Mouse (Mus musculus): ENCODE data around the gene Kcnk7. TPM values are rescaled to one million over a fixed set of nuclear protein-coding genes. Genes with fewer than 3 reads are reported as not detected.

The Kcnk7 gene
- polyA plus RNA-seq, 1 experiment from 2014 or later: 0.14 TPM

- Histone ChIP-seq H3K27ac (ENCODE audit: low read length) (no peak overlapping the region; the same call in 1 of the 2 replicates), H3K36me3 (ENCODE audit: control insufficient read depth, insufficient read depth) (peaks cover 91% of the 10 kb centered on the region), H3K4me2 (ENCODE audit: low read depth, low read length) (0 out of 2 replicates have a peak overlapping the region, but pooled peaks have one; percentile 2), H3K9me3 (replicated peaks; ENCODE audit: control insufficient read depth, low read length) (no peaks in the 10 kb centered on the region), H3K9ac (ENCODE audit: low read depth, low read length) (no peak overlapping the region), H3K4me3 (ENCODE audit: low read depth, low read length) (no peak overlapping the region), H3K4me1 (ENCODE audit: control insufficient read depth, low read depth, low read length) (peaks cover 71% of the 10 kb centered on the region), H3K27me3 (ENCODE audit: control insufficient read depth, insufficient read depth, low read depth, low read length) (no peaks in the 10 kb centered on the region)
- WGBS (ENCODE audit: insufficient replicate concordance): 70% methylated on average over 43 of the region's 43 CpGs
- ATAC-seq (ENCODE audit: low read depth): peak; percentile 53
Observed at GRCm38 (mm10) chr19:5715793-5716688, 11.9 kb downstream of the Kcnk7 start.

- H3K36me3 ChIP-seq (ENCODE audit: control insufficient read depth, insufficient read depth): peaks cover 93% of the 10 kb centered on the region
- H3K27me3 ChIP-seq (ENCODE audit: control insufficient read depth, insufficient read depth, low read depth, low read length): no peaks in the 10 kb centered on the region
- no peak for ATAC-seq (ENCODE audit: low read depth)
- no peak overlapping the region for H3K27ac ChIP-seq (ENCODE audit: low read length)
- H3K9ac ChIP-seq (ENCODE audit: low read depth, low read length): no peak overlapping the region
- H3K4me2 ChIP-seq (ENCODE audit: low read depth, low read length): no peak overlapping the region
- no peaks in the 10 kb centered on the region for H3K9me3 ChIP-seq (replicated peaks; ENCODE audit: control insufficient read depth, low read length)
- WGBS (ENCODE audit: insufficient replicate concordance): 86% methylated on average over 10 of the region's 10 CpGs
- no peak overlapping the region for H3K4me3 ChIP-seq (ENCODE audit: low read depth, low read length)
- H3K4me1 ChIP-seq (ENCODE audit: control insufficient read depth, low read depth, low read length): peaks cover 74% of the 10 kb centered on the region
Observed at GRCm38 (mm10) chr19:5716955-5717354, 12.8 kb downstream of the Kcnk7 start.

DNA sequence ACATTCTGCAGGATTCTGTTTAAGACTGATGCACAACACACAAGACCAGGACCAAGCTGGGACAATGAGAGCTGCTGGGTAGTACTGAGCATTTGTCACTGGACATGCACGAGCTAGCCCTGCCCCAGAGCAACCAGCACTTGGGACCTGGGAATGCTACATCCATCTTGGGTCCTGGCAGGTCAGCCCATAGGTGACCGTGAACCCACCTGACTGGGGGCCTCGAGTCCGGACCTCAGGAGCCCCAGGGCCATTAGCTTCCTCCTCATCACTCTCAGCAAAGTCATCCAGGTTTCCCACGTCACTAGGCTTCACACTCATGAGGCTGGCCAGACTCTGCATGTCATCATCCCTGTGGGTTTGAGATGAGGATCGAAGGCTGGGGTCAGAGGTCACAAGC, 17.1 kb downstream of the Kcnk7 start:
- Histone ChIP-seq H3K9me3 (replicated peaks; ENCODE audit: control insufficient read depth, low read length) (no peaks in the 10 kb centered on the region), H3K4me2 (ENCODE audit: low read depth, low read length) (peak overlapping the region; percentile 10; the same call in 1 of the 2 replicates), H3K27me3 (ENCODE audit: control insufficient read depth, insufficient read depth, low read depth, low read length) (no peaks in the 10 kb centered on the region)

GRCm38 (mm10) chr19:5722848-5723425, 18.8 kb downstream of the Kcnk7 start:
- ATAC-seq (ENCODE audit: low read depth): peak; percentile 68
- peak overlapping the region; percentile 98 for H3K27ac ChIP-seq (ENCODE audit: low read length)
- H3K36me3 ChIP-seq (ENCODE audit: control insufficient read depth, insufficient read depth): peaks cover 45% of the 10 kb centered on the region
- H3K4me3 ChIP-seq (ENCODE audit: low read depth, low read length): peak overlapping the region; percentile 92
- H3K9ac ChIP-seq (ENCODE audit: low read depth, low read length): peak overlapping the region; percentile 98
- peaks cover 50% of the 10 kb centered on the region for H3K4me1 ChIP-seq (ENCODE audit: control insufficient read depth, low read depth, low read length)
- no peaks in the 10 kb centered on the region for H3K9me3 ChIP-seq (replicated peaks; ENCODE audit: control insufficient read depth, low read length)
- no peaks in the 10 kb centered on the region for H3K27me3 ChIP-seq (ENCODE audit: control insufficient read depth, insufficient read depth, low read depth, low read length)
- peak overlapping the region; percentile 93 for H3K4me2 ChIP-seq (ENCODE audit: low read depth, low read length)
- 40% methylated on average over 7 of the region's 7 CpGs for WGBS (ENCODE audit: insufficient replicate concordance)

More for the DNA sequence above, 17.1 kb downstream of the Kcnk7 start:
- Histone ChIP-seq H3K9ac (ENCODE audit: low read depth, low read length) (no peak overlapping the region), H3K27ac (ENCODE audit: low read length) (peak overlapping the region; percentile 17; the same call in 1 of the 2 replicates), H3K36me3 (ENCODE audit: control insufficient read depth, insufficient read depth) (peaks cover 62% of the 10 kb centered on the region), H3K4me1 (ENCODE audit: control insufficient read depth, low read depth, low read length) (peaks cover 54% of the 10 kb centered on the region), H3K4me3 (ENCODE audit: low read depth, low read length) (no peak overlapping the region)
- 86% methylated on average over 6 of the region's 6 CpGs for WGBS (ENCODE audit: insufficient replicate concordance)
- ATAC-seq (ENCODE audit: low read depth): no peak

- Histone ChIP-seq H3K36me3 (ENCODE audit: control insufficient read depth, insufficient read depth) (peaks cover 36% of the 10 kb centered on the region), H3K9me3 (replicated peaks; ENCODE audit: control insufficient read depth, low read length) (no peaks in the 10 kb centered on the region), H3K4me2 (ENCODE audit: low read depth, low read length) (peak overlapping the region; percentile 93), H3K9ac (ENCODE audit: low read depth, low read length) (peak overlapping the region; percentile 98), H3K4me3 (ENCODE audit: low read depth, low read length) (peak overlapping the region; percentile 92), H3K4me1 (ENCODE audit: control insufficient read depth, low read depth, low read length) (peaks cover 61% of the 10 kb centered on the region), H3K27me3 (ENCODE audit: control insufficient read depth, insufficient read depth, low read depth, low read length) (no peaks in the 10 kb centered on the region), H3K27ac (ENCODE audit: low read length) (peak overlapping the region; percentile 98)
- ATAC-seq (ENCODE audit: low read depth): no peak
- WGBS (ENCODE audit: insufficient replicate concordance): 15% methylated on average over 4 of the region's 4 CpGs
Observed at GRCm38 (mm10) chr19:5723934-5724548, 19.9 kb downstream of the Kcnk7 start.

GRCm38 (mm10) chr19:5724549-5724941, 20.4 kb downstream of the Kcnk7 start:
- Histone ChIP-seq H3K4me3 (ENCODE audit: low read depth, low read length) (peak overlapping the region; percentile 92), H3K36me3 (ENCODE audit: control insufficient read depth, insufficient read depth) (peaks cover 30% of the 10 kb centered on the region), H3K27me3 (ENCODE audit: control insufficient read depth, insufficient read depth, low read depth, low read length) (no peaks in the 10 kb centered on the region), H3K4me2 (ENCODE audit: low read depth, low read length) (peak overlapping the region; percentile 93), H3K27ac (ENCODE audit: low read length) (peak overlapping the region; percentile 98), H3K4me1 (ENCODE audit: control insufficient read depth, low read depth, low read length) (peaks cover 61% of the 10 kb centered on the region), H3K9me3 (replicated peaks; ENCODE audit: control insufficient read depth, low read length) (no peaks in the 10 kb centered on the region), H3K9ac (ENCODE audit: low read depth, low read length) (peak overlapping the region; percentile 98)
- peak; percentile 65 for ATAC-seq (ENCODE audit: low read depth)
- WGBS (ENCODE audit: insufficient replicate concordance): 8% methylated on average over 7 of the region's 7 CpGs

- 16% methylated on average over 12 of the region's 12 CpGs for WGBS (ENCODE audit: insufficient replicate concordance)
- H3K4me3 ChIP-seq (ENCODE audit: low read depth, low read length): peak overlapping the region; percentile 92
- peaks cover 61% of the 10 kb centered on the region for H3K4me1 ChIP-seq (ENCODE audit: control insufficient read depth, low read depth, low read length)
- peak overlapping the region; percentile 93 for H3K4me2 ChIP-seq (ENCODE audit: low read depth, low read length)
- no peaks in the 10 kb centered on the region for H3K9me3 ChIP-seq (replicated peaks; ENCODE audit: control insufficient read depth, low read length)
- peaks cover 24% of the 10 kb centered on the region for H3K36me3 ChIP-seq (ENCODE audit: control insufficient read depth, insufficient read depth)
- H3K27me3 ChIP-seq (ENCODE audit: control insufficient read depth, insufficient read depth, low read depth, low read length): no peaks in the 10 kb centered on the region
- peak overlapping the region; percentile 98 for H3K27ac ChIP-seq (ENCODE audit: low read length)
- peak overlapping the region; percentile 98 for H3K9ac ChIP-seq (ENCODE audit: low read depth, low read length)
- no peak for ATAC-seq (ENCODE audit: low read depth)
Observed at GRCm38 (mm10) chr19:5725029-5725707, 21.0 kb downstream of the Kcnk7 start.

- H3K9ac ChIP-seq (ENCODE audit: low read depth, low read length): peak within 1 kb of the TSS; percentile 98
- no peaks in the 10 kb centered on the region for H3K27me3 ChIP-seq (ENCODE audit: control insufficient read depth, insufficient read depth, low read depth, low read length)
- peak within 1 kb of the TSS; percentile 98 for H3K27ac ChIP-seq (ENCODE audit: low read length)
- peak; percentile 37 for ATAC-seq (ENCODE audit: low read depth)
- peak within 1 kb of the TSS; percentile 93 for H3K4me2 ChIP-seq (ENCODE audit: low read depth, low read length)
- peaks cover 17% of the 10 kb centered on the region for H3K36me3 ChIP-seq (ENCODE audit: control insufficient read depth, insufficient read depth)
- peaks cover 61% of the 10 kb centered on the region for H3K4me1 ChIP-seq (ENCODE audit: control insufficient read depth, low read depth, low read length)
- peak within 1 kb of the TSS; percentile 92 for H3K4me3 ChIP-seq (ENCODE audit: low read depth, low read length)
- 2% methylated on average over 43 of the region's 49 CpGs for WGBS (ENCODE audit: insufficient replicate concordance)
- H3K9me3 ChIP-seq (replicated peaks; ENCODE audit: control insufficient read depth, low read length): no peaks in the 10 kb centered on the region
Observed at GRCm38 (mm10) chr19:5725767-5726515, 21.8 kb downstream of the Kcnk7 start, which contains the start of gene Ehbp1l1. Ehbp1l1 (minus strand) TSS chr19:5726317.

Data from liver, embryonic 16.5 days (tissue).